In genomic region chr19:5818590-5818977, GRCm38 (mm10) we compare ENCODE assay signal across 8 mouse cellular contexts. TPM values are rescaled to one million over a fixed set of nuclear protein-coding genes. Genes with fewer than 3 reads are reported as not detected.
DNase-seq lines count a peak whose midpoint lies in the region; ATAC-seq and TF ChIP-seq lines count a peak whose summit lies in the region.
"Had no signal": no experiment of that assay in that cellular context is flagged by ENCODE, and none has a peak within 500 bp of the region (broad histone marks: within the 10 kb centered on the region; RNA-seq: fewer than 3 reads in every experiment).

No protein-coding gene starts in this region.

- H3K27me3 ChIP-seq in kidney, embryonic 14.5 days (ENCODE audit: control insufficient read depth, insufficient read depth, low read length): no peaks in the 10 kb centered on the region
- H3K27me3 ChIP-seq in G1E (ENCODE audit: insufficient read depth, low read length): no peaks in the 10 kb centered on the region
- H3K27me3 ChIP-seq in liver, embryonic 15.5 days: no peaks in the 10 kb centered on the region
- H3K27me3 ChIP-seq: embryonic facial prominence, embryonic 12.5 days had no signal

- no peak for TF ChIP-seq CTCF in G1E (IDR thresholded peaks at IDR 0.05; ENCODE audit: low read depth, low read length)
- TF ChIP-seq CTCF in cortical plate, adult 2 months (IDR thresholded peaks at IDR 0.05; ENCODE audit: extremely low read depth, insufficient read depth, low read length): no peak

- no peak overlapping the region for H3K4me3 ChIP-seq in kidney, embryonic 14.5 days (ENCODE audit: low read length)
- H3K4me3 ChIP-seq in G1E (ENCODE audit: low read depth, low read length): peak overlapping the region; percentile 58; the same call in 1 of the 2 replicates
- no peak overlapping the region for H3K4me3 ChIP-seq in cortical plate, adult 2 months (ENCODE audit: insufficient read depth, low read length)
- no peak overlapping the region for H3K4me3 ChIP-seq in liver, embryonic 15.5 days (replicated peaks)

- H3K4me2 ChIP-seq in kidney, embryonic 14.5 days (replicated peaks; ENCODE audit: low read depth, low read length): no peak overlapping the region
- H3K4me2 ChIP-seq in liver, embryonic 15.5 days: peak overlapping the region; percentile 69

- no peak for ATAC-seq in kidney, embryonic 14.5 days (ENCODE audit: low FRiP score, low TSS enrichment)
- no peak for ATAC-seq in G1E (ENCODE audit: extremely low read depth, insufficient number of reproducible peaks, low FRiP score, poor library complexity, severe bottlenecking)
- ATAC-seq in liver, embryonic 15.5 days (ENCODE audit: insufficient read depth): no peak

- 70% methylated on average over 6 of the region's 6 CpGs for WGBS in kidney, embryonic 14.5 days
- 70% methylated on average over 6 of the region's 6 CpGs for WGBS in liver, embryonic 15.5 days (ENCODE audit: insufficient replicate concordance)

- no peak for DNase-seq in kidney, postnatal 25 days
- no peak for DNase-seq in G1E (ENCODE audit: low spot score)
- no peak for DNase-seq in adrenal gland, adult (ENCODE audit: inconsistent age in 2 of 2, low spot score in 1 of 2)
- DNase-seq in thymus, postnatal 25 days: no peak

- H3K9ac ChIP-seq in kidney, embryonic 14.5 days (ENCODE audit: low read depth, low read length): no peak overlapping the region
- H3K9ac ChIP-seq in liver, embryonic 15.5 days: peak overlapping the region; percentile 55; the same call in 1 of the 2 replicates

- H3K9me3 ChIP-seq in kidney, embryonic 14.5 days (ENCODE audit: control insufficient read depth, low read length): no peaks in the 10 kb centered on the region
- no peaks in the 10 kb centered on the region for H3K9me3 ChIP-seq in G1E (replicated peaks)
- no peaks in the 10 kb centered on the region for H3K9me3 ChIP-seq in liver, embryonic 15.5 days (replicated peaks)
- H3K9me3 ChIP-seq: embryonic facial prominence, embryonic 12.5 days had no signal

- TF ChIP-seq POLR2A in cortical plate, adult 2 months (IDR thresholded peaks at IDR 0.05; ENCODE audit: extremely low read depth, insufficient read depth, low read length): no peak

- H3K27ac ChIP-seq in kidney, embryonic 14.5 days (ENCODE audit: low read depth, low read length): peak overlapping the region; percentile 63; the same call in 1 of the 2 replicates
- H3K27ac ChIP-seq in cortical plate, adult 2 months (ENCODE audit: insufficient read depth, low read length): 0 out of 2 replicates have a peak overlapping the region, but pooled peaks have one; percentile 20
- peak overlapping the region; percentile 80 for H3K27ac ChIP-seq in liver, embryonic 15.5 days (replicated peaks)

- peaks cover 27% of the 10 kb centered on the region for H3K4me1 ChIP-seq in kidney, embryonic 14.5 days (ENCODE audit: control insufficient read depth, insufficient read depth, low read length)
- peaks cover 50% of the 10 kb centered on the region for H3K4me1 ChIP-seq in G1E (ENCODE audit: insufficient read depth, low read depth, low read length)
- H3K4me1 ChIP-seq in cortical plate, adult 2 months (ENCODE audit: control insufficient read depth, insufficient read depth, low read length): peaks cover 18% of the 10 kb centered on the region
- H3K4me1 ChIP-seq in liver, embryonic 15.5 days (replicated peaks): peaks cover 65% of the 10 kb centered on the region

- H3K36me3 ChIP-seq in kidney, embryonic 14.5 days (ENCODE audit: control insufficient read depth, insufficient read depth, low read length): no peaks in the 10 kb centered on the region
- peaks cover 15% of the 10 kb centered on the region for H3K36me3 ChIP-seq in G1E (replicated peaks)
- H3K36me3 ChIP-seq in liver, embryonic 15.5 days (replicated peaks): no peaks in the 10 kb centered on the region
- H3K36me3 ChIP-seq: embryonic facial prominence, embryonic 12.5 days had no signal

RNA-seq across cellular contexts. Expression of gene Scyl1, which starts 47.4 kb away (rescaled TPM):
- polyA plus RNA-seq in kidney, embryonic 14.5 days (2014; fragmentation: Nextera tagmentation; extraction: Ambion mirVana): 54.7 and 73.5 TPM in 2 replicates
- total RNA-seq in G1E (2014; fragmentation: Nextera tagmentation) (27.7 and 37.5 TPM in 2 replicates), G1E (2017) (40.3 and 41.2 TPM in 2 replicates)
- polyA plus RNA-seq in G1E (2012): 65.6 and 72.6 TPM in 2 replicates
- 120 and 124 TPM in 2 replicates for polyA plus RNA-seq in cortical plate, adult 2 months (2012; rRNA removed)
- polyA plus RNA-seq in liver, embryonic 15.5 days (2015; fragmentation: Nextera tagmentation; extraction: Ambion mirVana): 21.1 and 24.4 TPM in 2 replicates

RNA-seq across cellular contexts. Expression of gene Frmd8, which starts 56.5 kb away (rescaled TPM):
- 17.4 and 26.5 TPM in 2 replicates for polyA plus RNA-seq in kidney, embryonic 14.5 days (2014; fragmentation: Nextera tagmentation; extraction: Ambion mirVana)
- total RNA-seq in G1E (2014; fragmentation: Nextera tagmentation) (8.9 and 15.1 TPM in 2 replicates), G1E (2017) (14.5 and 15.2 TPM in 2 replicates)
- polyA plus RNA-seq in G1E (2012): 21.0 and 21.9 TPM in 2 replicates
- 17.1 and 22.1 TPM in 2 replicates for polyA plus RNA-seq in cortical plate, adult 2 months (2012; rRNA removed)
- polyA plus RNA-seq in liver, embryonic 15.5 days (2015; fragmentation: Nextera tagmentation; extraction: Ambion mirVana): 12.9 and 13.1 TPM in 2 replicates

RNA-seq across cellular contexts. Expression of gene Slc25a45, which starts 59.0 kb away (rescaled TPM):
- 3.3 and 3.5 TPM in 2 replicates for polyA plus RNA-seq in kidney, embryonic 14.5 days (2014; fragmentation: Nextera tagmentation; extraction: Ambion mirVana)
- total RNA-seq in G1E (2014; fragmentation: Nextera tagmentation): 3.5 and 6.4 TPM in 2 replicates
- 10.9 and 12.5 TPM in 2 replicates for total RNA-seq in G1E (2017)
- polyA plus RNA-seq in G1E (2012): 0.68 and 0.93 TPM in 2 replicates
- 6.6 and 7.4 TPM in 2 replicates for polyA plus RNA-seq in cortical plate, adult 2 months (2012; rRNA removed)
- polyA plus RNA-seq in liver, embryonic 15.5 days (2015; fragmentation: Nextera tagmentation; extraction: Ambion mirVana): 7.1 and 7.9 TPM in 2 replicates

Comparison
In these comparisons a context has a peak if more than half of its experiments do, and no peak if none do; other contexts are left out.
1. H3K27ac ChIP-seq: peak in every context shown above with its lines; median percentile 80 in liver, embryonic 15.5 days; 63 in kidney, embryonic 14.5 days; 20 in cortical plate, adult 2 months.